Mouse (Mus musculus) frontal cortex, adult (tissue): ENCODE data around the gene Mnd1.

Experiments used
- ATAC-seq: cut with Nextera tagmentation; 2 replicates; pipeline ENCODE4 v1.9.2; 2017; ENCODE audit warnings: mild to moderate bottlenecking, moderate library complexity, mixed read lengths; ENCODE audit not compliant: low TSS enrichment

Mnd1 gene

GRCm38 (mm10) chr3:84046206-84046605 lies 109.4 kb downstream of the Mnd1 start:
- no peak for ATAC-seq

GRCm38 (mm10) chr3:84041739-84042138 lies 113.8 kb downstream of the Mnd1 start:
- ATAC-seq = no peak

- peak; percentile 41 for ATAC-seq
These were observed 115.0 kb downstream of the Mnd1 start for GRCm38 (mm10) chr3:84040476-84041082.

GRCm38 (mm10) chr3:84039646-84040475 lies 115.7 kb downstream of the Mnd1 start, which contains the start of gene Tmem131l:
TSS of gene Tmem131l (minus strand) at chr3:84040175.
- peak; percentile 79 for ATAC-seq

- ATAC-seq = peak; percentile 28
These were observed 116.5 kb downstream of the Mnd1 start for GRCm38 (mm10) chr3:84038981-84039645.

GRCm38 (mm10) chr3:84038126-84038525 lies 117.5 kb downstream of the Mnd1 start:
- no peak for ATAC-seq
